Mouse (Mus musculus) olfactory bulb, adult 2 months (tissue): ENCODE measurements around the gene Map1lc3b. TPM values are rescaled to one million over a fixed set of nuclear protein-coding genes. Genes with fewer than 3 reads are reported as not detected.

Experiments
- H3K27ac ChIP-seq: fragments of 200-500 bp; 2 replicates; pipeline ENCODE4 v1.5.1; 2012; ENCODE audit warnings: low read depth, low read length; ENCODE audit not compliant: insufficient read depth
- H3K4me1 ChIP-seq: fragments of 200-500 bp; 2 replicates; pipeline ENCODE4 v1.6.1; 2012; ENCODE audit warnings: low read length; ENCODE audit not compliant: control insufficient read depth, insufficient read depth
- H3K4me3 ChIP-seq: fragments of 200-500 bp; 2 replicates; pipeline ENCODE4 v1.5.1; 2012; ENCODE audit warnings: mild to moderate bottlenecking, low read depth, low read length, moderate library complexity; ENCODE audit not compliant: insufficient read depth
- CTCF ChIP-seq: fragments of 200-500 bp; IDR thresholded peaks from 2 replicates; pipeline ENCODE4 v1.5.1; 2012; ENCODE audit warnings: low read depth, mild to moderate bottlenecking, low read length, moderate library complexity; ENCODE audit not compliant: insufficient read depth
- POLR2A ChIP-seq: fragments of 200-500 bp; IDR thresholded peaks from 2 replicates; pipeline ENCODE4 v1.6.1; 2012; ENCODE audit warnings: mild to moderate bottlenecking, low read depth, low read length, moderate library complexity; ENCODE audit not compliant: insufficient read depth
- WGBS: fragments of 180-500 bp; shearing (Covaris S2); methylation state at CpG from one replicate; pipeline ENCODE4 v1.1.7; 2018; 5-methylcytosine and 5-hydroxymethylcytosine counted together
- polyA plus RNA-seq: library from polyadenylated mRNA; stranded (reverse); fragments of >200 nt; gene quantifications from 2 replicates; pipeline ENCODE4 v1.2.4, GENCODE M21; 2012; ENCODE audit warnings: low replicate concordance; ENCODE audit not compliant: missing spikeins, insufficient read depth, insufficient read length

The Map1lc3b gene
- polyA plus RNA-seq, 1 experiment = not detected

DNA sequence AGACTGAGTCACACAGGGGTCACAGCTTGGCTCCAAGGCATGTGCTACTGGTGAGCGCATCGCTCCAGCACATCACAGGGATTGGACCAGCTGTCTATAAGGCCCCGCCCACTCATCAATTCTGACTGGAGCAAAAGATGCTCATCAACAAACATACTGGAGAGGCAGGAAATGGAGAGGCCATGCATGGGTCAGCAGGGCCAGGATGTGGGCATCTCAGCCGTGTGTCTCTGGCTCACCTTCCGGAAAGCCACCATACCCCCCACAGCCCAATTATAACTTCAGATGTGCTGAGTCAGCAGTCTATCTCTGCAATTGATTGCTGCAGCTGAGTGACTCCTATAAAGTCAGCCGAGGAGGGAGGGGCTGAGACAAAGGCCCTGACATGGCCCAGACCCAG is 21.8 kb upstream of the Map1lc3b start:
- WGBS = 63% methylated on average over 6 of the region's 6 CpGs

DNA sequence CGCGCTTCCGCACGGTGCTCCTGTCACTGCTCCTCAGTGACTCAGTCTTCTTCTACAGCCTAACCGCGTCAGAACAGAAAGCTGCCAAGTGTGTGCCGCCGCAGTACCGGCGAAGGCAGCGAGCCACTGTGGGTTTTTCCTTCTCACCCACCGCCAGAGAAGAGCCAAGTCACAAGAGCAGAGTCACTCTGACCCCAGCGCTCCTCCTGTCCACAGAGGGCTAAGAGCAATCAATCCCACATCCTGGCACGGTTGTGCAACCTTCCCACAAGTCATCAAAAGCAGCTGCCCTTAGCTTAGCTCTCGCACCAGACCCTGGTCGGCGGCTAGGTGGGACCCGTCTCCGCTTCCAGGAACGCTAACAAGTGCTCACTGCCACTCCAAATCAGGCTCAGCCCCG is 19.8 kb upstream of the Map1lc3b start:
- Histone ChIP-seq H3K27ac (no peak overlapping the region), H3K4me3 (no peak overlapping the region)
- WGBS = 74% methylated on average over 21 of the region's 21 CpGs

More for the DNA sequence above, 21.8 kb upstream of the Map1lc3b start:
- TF ChIP-seq CTCF (no peak), POLR2A (no peak)
- Histone ChIP-seq H3K27ac (no peak overlapping the region), H3K4me3 (no peak overlapping the region), H3K4me1 (peaks cover 50% of the 10 kb centered on the region)

DNA sequence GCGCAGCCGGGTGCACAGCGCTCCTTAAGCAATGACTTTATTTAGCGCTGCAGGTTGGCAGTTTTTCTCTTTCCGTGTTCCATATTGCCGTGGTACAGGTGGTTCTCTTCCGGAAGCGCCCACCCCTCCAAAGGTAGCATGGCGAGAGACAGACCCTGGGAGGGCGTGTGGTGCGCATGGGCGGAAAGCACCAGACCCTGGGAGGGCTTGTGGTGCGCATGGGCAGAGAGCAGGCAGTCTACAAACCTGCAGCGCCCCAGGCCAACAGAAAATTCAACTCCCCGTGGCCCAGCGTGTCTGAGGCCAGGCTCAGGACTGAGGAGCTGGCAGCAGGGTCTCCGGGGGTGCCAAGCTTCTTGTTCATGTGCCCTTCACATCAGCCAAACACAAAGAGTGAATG is 19.4 kb upstream of the Map1lc3b start:
- TF ChIP-seq CTCF = no peak
- no peak for TF ChIP-seq POLR2A
- 83% methylated on average over 17 of the region's 17 CpGs for WGBS
- Histone ChIP-seq H3K27ac (no peak overlapping the region), H3K4me3 (no peak overlapping the region), H3K4me1 (peaks cover 42% of the 10 kb centered on the region)

More for the DNA sequence above, 19.8 kb upstream of the Map1lc3b start:
- TF ChIP-seq POLR2A (no peak), CTCF (no peak)
- peaks cover 45% of the 10 kb centered on the region for H3K4me1 ChIP-seq

DNA sequence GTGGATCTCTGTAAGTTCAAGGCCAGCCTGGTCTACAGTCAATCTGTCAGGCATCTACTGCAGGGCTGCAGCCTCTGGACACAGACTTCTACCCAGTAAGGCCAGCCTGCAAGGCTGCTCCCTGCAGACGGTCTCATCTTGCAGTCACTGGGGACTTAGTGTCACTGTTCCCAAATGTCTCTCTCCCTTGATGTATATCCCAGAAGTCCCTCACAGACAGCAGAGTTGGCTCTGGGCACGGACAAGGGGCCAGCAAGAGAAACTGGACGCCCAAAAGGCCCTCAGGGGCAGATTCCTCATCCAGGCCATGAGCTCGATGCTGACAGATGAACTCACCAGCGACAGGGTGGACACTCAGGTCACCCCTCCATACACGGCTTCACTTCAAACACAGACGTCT is 18.0 kb upstream of the Map1lc3b start:
- no peak overlapping the region for H3K4me3 ChIP-seq
- 85% methylated on average over 7 of the region's 7 CpGs for whole genome bisulfite sequencing
- H3K4me1 ChIP-seq = peaks cover 53% of the 10 kb centered on the region
- H3K27ac ChIP-seq = no peak overlapping the region
- no peak for TF ChIP-seq CTCF

DNA sequence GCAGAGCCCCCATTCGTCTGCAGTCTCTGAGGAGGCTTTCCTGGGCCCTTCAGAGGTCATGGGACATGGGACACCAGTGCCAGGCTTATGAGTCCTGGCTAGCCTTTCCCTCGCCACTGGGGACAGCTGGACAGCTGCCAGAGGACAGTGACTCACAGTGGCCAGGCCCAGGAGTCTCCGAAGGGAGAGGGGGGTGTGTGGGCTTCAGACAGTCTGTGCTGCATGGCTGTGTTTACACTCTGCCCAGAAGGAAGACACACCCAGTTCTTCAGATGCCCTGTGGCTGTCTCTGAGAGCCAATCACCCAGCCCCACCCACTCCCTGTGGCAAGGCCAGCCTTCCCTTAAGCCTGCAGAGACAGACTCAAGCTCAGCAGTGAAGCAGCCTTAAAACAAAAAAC is 16.9 kb upstream of the Map1lc3b start:
- peaks cover 44% of the 10 kb centered on the region for H3K4me1 ChIP-seq
- TF ChIP-seq POLR2A (no peak), CTCF (no peak)
- WGBS = 38% methylated on average over 3 of the region's 3 CpGs
- H3K27ac ChIP-seq = no peak overlapping the region
- H3K4me3 ChIP-seq = no peak overlapping the region

DNA sequence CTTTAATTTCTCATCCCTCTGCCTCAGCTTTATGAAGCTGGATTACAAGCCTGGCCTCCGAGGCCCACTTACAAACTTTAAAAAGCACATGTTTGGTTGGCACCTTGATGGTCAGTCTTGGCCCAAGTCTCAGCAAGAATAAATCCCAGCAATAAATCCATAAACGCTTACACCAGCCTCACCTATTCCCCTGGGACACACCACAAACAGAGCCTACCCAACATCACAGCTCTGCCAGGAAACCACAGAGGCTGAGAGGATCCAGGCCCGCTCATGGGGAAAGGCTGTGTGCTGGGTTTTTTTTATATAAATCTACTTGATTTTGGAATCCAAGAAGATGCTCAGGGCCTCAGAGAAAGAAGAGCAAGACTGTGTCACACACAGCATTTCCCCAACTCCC is 14.5 kb upstream of the Map1lc3b start:
- H3K27ac ChIP-seq = no peak overlapping the region
- 84% methylated on average over 3 of the region's 3 CpGs for WGBS

DNA sequence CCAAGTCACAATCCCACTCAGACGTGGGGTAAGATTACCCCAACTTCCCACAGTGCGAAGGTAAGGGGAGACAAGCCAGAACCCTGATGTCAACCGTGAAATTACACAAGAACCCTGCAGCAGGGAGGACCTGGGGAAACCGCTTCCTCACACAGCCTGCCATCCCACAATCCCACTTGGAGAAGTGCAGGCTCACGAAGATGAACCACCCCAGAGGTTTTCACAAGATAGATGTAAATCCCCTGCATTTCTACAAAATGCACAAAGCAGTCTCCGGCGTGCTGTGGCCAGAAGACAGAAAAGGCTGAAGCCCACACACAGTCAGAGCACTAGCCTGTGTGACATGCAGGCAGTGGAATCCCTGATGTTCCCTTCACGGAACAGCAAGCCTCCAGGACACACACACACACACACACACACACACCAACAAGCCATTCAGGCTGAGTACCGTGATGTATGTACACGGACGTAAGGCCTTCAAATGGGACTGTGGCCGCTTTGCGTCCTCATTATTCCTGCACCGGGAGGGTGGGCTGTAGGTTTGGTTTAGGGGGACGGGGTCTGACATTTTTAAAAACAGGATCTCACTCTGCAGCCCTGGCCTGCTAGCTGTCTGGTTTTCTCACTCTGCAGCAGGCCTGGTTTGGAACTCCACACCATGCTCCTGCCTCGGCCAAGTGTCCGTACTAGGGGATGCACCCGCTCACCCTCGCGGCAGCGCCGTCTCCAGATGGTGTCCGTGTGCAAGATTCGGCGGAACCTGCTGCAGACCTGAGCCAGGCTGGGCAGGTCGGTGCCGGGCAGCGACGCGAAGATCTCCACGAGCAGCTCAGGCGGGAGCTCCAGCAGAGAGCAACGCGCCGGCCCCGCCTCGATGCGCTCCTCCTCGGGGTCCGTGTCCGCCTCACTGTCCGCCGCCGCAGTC is 12.1 kb upstream of the Map1lc3b start:
- WGBS = under 1% methylated on average over 44 of the region's 44 CpGs
- TF ChIP-seq CTCF (no peak), POLR2A (no peak)
- H3K27ac ChIP-seq = peak overlapping the region; percentile 0; the same call in 1 of the 2 replicates
- H3K4me1 ChIP-seq = peaks cover 31% of the 10 kb centered on the region
- peak overlapping the region; percentile 61 for H3K4me3 ChIP-seq

More for the DNA sequence above, 14.5 kb upstream of the Map1lc3b start:
- H3K4me1 ChIP-seq = peaks cover 38% of the 10 kb centered on the region
- no peak overlapping the region for H3K4me3 ChIP-seq
- TF ChIP-seq CTCF (no peak), POLR2A (no peak)

DNA sequence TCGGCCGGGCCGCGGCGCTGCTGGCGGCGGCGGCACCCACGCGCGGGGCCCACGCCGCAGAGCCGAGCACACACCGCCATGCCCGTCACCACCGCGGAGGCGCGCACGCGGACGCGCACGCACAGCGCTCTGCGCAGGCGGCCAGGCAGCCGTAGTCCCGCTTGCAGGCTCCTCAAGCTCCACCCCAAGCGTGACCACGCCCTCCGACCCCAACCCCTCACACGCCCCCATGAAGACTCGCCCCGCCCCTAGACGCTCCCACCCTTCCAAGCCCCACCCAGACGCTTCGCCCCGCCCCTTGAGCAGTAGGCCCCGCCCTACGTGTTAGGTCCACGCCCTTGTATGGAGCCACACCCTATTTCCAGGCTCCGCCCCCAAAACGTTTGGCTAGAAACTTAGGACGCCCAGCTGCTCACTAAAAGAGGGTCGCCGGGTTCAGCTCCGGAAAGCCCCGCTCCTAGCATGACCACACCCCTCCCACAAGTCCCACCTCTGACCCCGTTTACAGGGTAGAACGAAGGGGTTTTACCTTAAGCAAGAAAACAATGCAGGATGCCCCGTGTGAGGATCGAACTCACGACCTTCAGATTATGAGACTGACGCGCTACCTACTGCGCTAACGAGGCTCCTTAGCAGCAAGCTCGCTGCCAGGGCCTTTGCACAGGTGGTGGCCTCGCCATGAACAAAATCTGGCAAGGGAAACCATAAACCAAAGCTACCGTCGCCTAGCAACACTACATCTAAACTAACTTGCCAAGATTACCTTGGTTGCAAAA is 11.3 kb upstream of the Map1lc3b start, which contains the start of gene Fbxo31:
Fbxo31 (minus strand) TSS at position 131 of the 776 bp plus-strand sequence.
- Histone ChIP-seq H3K4me3 (peak within 1 kb of the TSS; percentile 61), H3K27ac (peak within 1 kb of the TSS; percentile 0; the same call in 1 of the 2 replicates), H3K4me1 (peaks cover 27% of the 10 kb centered on the region)
- WGBS = under 1% methylated on average over 63 of the region's 63 CpGs
- TF ChIP-seq POLR2A (0 out of 2 replicates have a peak, but pooled peaks have one; percentile 11), CTCF (no peak)

DNA sequence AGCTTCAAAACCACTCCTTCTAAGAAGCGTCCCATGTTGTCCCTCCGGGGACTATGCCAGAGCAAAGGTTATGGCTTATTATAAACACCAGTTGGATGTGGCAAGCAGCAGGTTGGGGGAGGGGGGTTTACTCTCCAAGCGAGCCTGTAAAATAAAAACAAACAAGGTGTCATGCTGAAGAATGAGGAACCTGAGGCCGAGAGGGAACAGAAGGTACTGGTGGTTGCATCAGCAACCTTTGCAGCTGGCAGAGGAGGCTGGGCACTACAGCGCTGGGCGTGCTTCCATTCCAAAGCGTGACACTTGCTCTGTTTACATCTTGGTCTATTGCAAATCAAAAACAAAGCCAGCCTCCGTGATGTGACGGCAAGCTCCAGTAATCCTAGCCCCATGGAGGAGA is 9.7 kb upstream of the Map1lc3b start:
- no peak for TF ChIP-seq CTCF
- TF ChIP-seq POLR2A = no peak

More for the DNA sequence above, 9.7 kb upstream of the Map1lc3b start:
- Histone ChIP-seq H3K4me1 (peaks cover 25% of the 10 kb centered on the region), H3K27ac (no peak overlapping the region), H3K4me3 (no peak overlapping the region)
- whole genome bisulfite sequencing = 34% methylated on average over 9 of the region's 9 CpGs
